Mouse (Mus musculus): ENCODE measurements around the gene Gsk3b.
"Not testable (repeated sequence)": the region's sequence is repeated elsewhere in the genome, so short reads cannot be mapped to it uniquely, and the experiment has no call there.

Gsk3b gene

GRCm38 (mm10) chr16:38105453-38105852 is 16.7 kb downstream of the Gsk3b start:
- DNase-seq: no peak

- no peak for DNase-seq
Measured at GRCm38 (mm10) chr16:38106542-38106941, 17.7 kb downstream of the Gsk3b start.

- no peak for DNase-seq
Measured at GRCm38 (mm10) chr16:38110001-38110400, 21.2 kb downstream of the Gsk3b start.

GRCm38 (mm10) chr16:38110575-38110974 is 21.8 kb downstream of the Gsk3b start:
- DNase-seq: no peak

- DNase-seq: no peak
Measured at GRCm38 (mm10) chr16:38114074-38114473, 25.3 kb downstream of the Gsk3b start.

- DNase-seq: not testable (repeated sequence)
Measured at GRCm38 (mm10) chr16:38117909-38118308, 29.1 kb downstream of the Gsk3b start.

- DNase-seq: no peak
Measured at GRCm38 (mm10) chr16:38118723-38119122, 29.9 kb downstream of the Gsk3b start.

- DNase-seq: no peak
Measured at GRCm38 (mm10) chr16:38119286-38119685, 30.5 kb downstream of the Gsk3b start.

- no peak for DNase-seq
Measured at GRCm38 (mm10) chr16:38129171-38129570, 40.4 kb downstream of the Gsk3b start.

GRCm38 (mm10) chr16:38131041-38131440 is 42.2 kb downstream of the Gsk3b start:
- no peak for DNase-seq

GRCm38 (mm10) chr16:38131756-38132155 is 43.0 kb downstream of the Gsk3b start:
- DNase-seq: no peak

- no peak for DNase-seq
Measured at GRCm38 (mm10) chr16:38132210-38132609, 43.4 kb downstream of the Gsk3b start.

- peak; percentile 39 for DNase-seq
Measured at GRCm38 (mm10) chr16:38137296-38137695, 48.5 kb downstream of the Gsk3b start.

GRCm38 (mm10) chr16:38144898-38145297 is 56.1 kb downstream of the Gsk3b start:
- no peak for DNase-seq

- DNase-seq: no peak
Measured at GRCm38 (mm10) chr16:38150555-38150954, 61.8 kb downstream of the Gsk3b start.

GRCm38 (mm10) chr16:38157854-38158622 is 69.2 kb downstream of the Gsk3b start:
- DNase-seq: peak; percentile 73

- no peak for DNase-seq
Measured at GRCm38 (mm10) chr16:38162019-38162418, 73.2 kb downstream of the Gsk3b start.

- DNase-seq: no peak
Measured at GRCm38 (mm10) chr16:38164811-38165591, 76.2 kb downstream of the Gsk3b start.

GRCm38 (mm10) chr16:38168971-38169370 is 80.2 kb downstream of the Gsk3b start:
- DNase-seq: no peak

- DNase-seq: no peak
Measured at GRCm38 (mm10) chr16:38179150-38179549, 90.3 kb downstream of the Gsk3b start.

GRCm38 (mm10) chr16:38181421-38181820 is 92.6 kb downstream of the Gsk3b start:
- DNase-seq: no peak

GRCm38 (mm10) chr16:38184657-38185269 is 96.0 kb downstream of the Gsk3b start:
- no peak for DNase-seq

- DNase-seq: no peak
Measured at GRCm38 (mm10) chr16:38189952-38190351, 101.2 kb downstream of the Gsk3b start.

GRCm38 (mm10) chr16:38190531-38190930 is 101.7 kb downstream of the Gsk3b start:
- DNase-seq: no peak

Measured in cerebellum, adult 11-12 months (tissue).